Mouse (Mus musculus) olfactory bulb, adult 2 months (tissue): Measurements from ENCODE around the gene Mical3.

ENCODE experiments used
- CTCF ChIP-seq: fragments of 200-500 bp; IDR thresholded peaks from 2 replicates; pipeline ENCODE4 v1.5.1; 2012; ENCODE audit warnings: low read depth, mild to moderate bottlenecking, low read length, moderate library complexity; ENCODE audit not compliant: insufficient read depth
- POLR2A ChIP-seq: fragments of 200-500 bp; IDR thresholded peaks from 2 replicates; pipeline ENCODE4 v1.6.1; 2012; ENCODE audit warnings: mild to moderate bottlenecking, low read depth, low read length, moderate library complexity; ENCODE audit not compliant: insufficient read depth

- no peak for TF ChIP-seq CTCF
- no peak for TF ChIP-seq POLR2A
These were observed 91.5 kb downstream of the Mical3 start for GRCm38 (mm10) chr6:121039286-121039685.
